Mouse (Mus musculus) layer of hippocampus, postnatal 25 days (tissue): ENCODE results near the gene Myo3a. TPM values are rescaled to one million over a fixed set of nuclear protein-coding genes. Genes with fewer than 3 reads are reported as not detected.
"Not testable (repeated sequence)": the region's sequence is repeated elsewhere in the genome, so short reads cannot be mapped to it uniquely, and the experiment has no call there.

Source experiments
- DNase-seq, 2 experiments: peaks; one replicate each; pipeline ENCODE4 v3.0.0; 2022; ENCODE audit warnings: mixed read lengths in 2 of 2, low spot score in 1 of 2; ENCODE audit errors: extremely low spot score in 1 of 2
- total RNA-seq, 2 experiments: library from RNA; stranded (reverse); gene quantifications; 2 replicates each; pipeline ENCODE4 v1.2.3; 2021

The Myo3a gene
- 1 to 10 TPM; 1.3 TPM for total RNA-seq

GRCm38 (mm10) chr2:22227308-22227707 is at the start of gene Myo3a:
Gene Myo3a, plus strand, starts transcription at chr2:22227503.
- DNase-seq = no peak

GRCm38 (mm10) chr2:22250462-22250861 is 23.2 kb downstream of the Myo3a start:
- no peak for DNase-seq

GRCm38 (mm10) chr2:22251045-22251444 is 23.7 kb downstream of the Myo3a start:
- no peak for DNase-seq

- no peak for DNase-seq
Measured at GRCm38 (mm10) chr2:22255600-22255999, 28.3 kb downstream of the Myo3a start.

- DNase-seq = no peak
Measured at GRCm38 (mm10) chr2:22271555-22271954, 44.3 kb downstream of the Myo3a start.

GRCm38 (mm10) chr2:22285366-22285765 is 58.1 kb downstream of the Myo3a start:
- DNase-seq = no peak

GRCm38 (mm10) chr2:22285777-22286176 is 58.5 kb downstream of the Myo3a start:
- DNase-seq = no peak

- no peak for DNase-seq
Measured at GRCm38 (mm10) chr2:22293579-22294446, 66.5 kb downstream of the Myo3a start.

GRCm38 (mm10) chr2:22294447-22294738 is 67.1 kb downstream of the Myo3a start:
- DNase-seq = no peak

- no peak for DNase-seq
Measured at GRCm38 (mm10) chr2:22297913-22298312, 70.6 kb downstream of the Myo3a start.

GRCm38 (mm10) chr2:22338269-22338857 is 111.1 kb downstream of the Myo3a start:
- peak in 1 of 2 experiments; percentile 6 for DNase-seq

GRCm38 (mm10) chr2:22410511-22410910 is 183.2 kb downstream of the Myo3a start:
- DNase-seq = not testable (repeated sequence)

GRCm38 (mm10) chr2:22548421-22548820 is 321.1 kb downstream of the Myo3a start:
- DNase-seq = no peak

- not testable (repeated sequence) for DNase-seq
Measured at GRCm38 (mm10) chr2:22587469-22588169, 360.3 kb downstream of the Myo3a start.

GRCm38 (mm10) chr2:22588170-22588541 is 360.9 kb downstream of the Myo3a start:
- not testable (repeated sequence) for DNase-seq

GRCm38 (mm10) chr2:22588673-22589381 is 361.5 kb downstream of the Myo3a start:
- not testable (repeated sequence) for DNase-seq

- DNase-seq = not testable (repeated sequence)
Measured at GRCm38 (mm10) chr2:22589382-22590205, 362.3 kb downstream of the Myo3a start.

- DNase-seq = no peak
Measured at GRCm38 (mm10) chr2:22590206-22590490, 362.8 kb downstream of the Myo3a start.

GRCm38 (mm10) chr2:22617951-22618350 is 390.6 kb downstream of the Myo3a start:
- DNase-seq = no peak

- DNase-seq = no peak
Measured at GRCm38 (mm10) chr2:22619416-22619815, 392.1 kb downstream of the Myo3a start.
